8 mouse cellular contexts compared by ENCODE assay signal in genomic region chr6:63255826-63256555, GRCm38 (mm10). TPM values are rescaled to one million over a fixed set of nuclear protein-coding genes. Genes with fewer than 3 reads are reported as not detected.
DNase-seq lines count a peak whose midpoint lies in the region; ATAC-seq and TF ChIP-seq lines count a peak whose summit lies in the region.

Gene Grid2 (plus strand): TSS chr6:63255876.

- DNase-seq in adrenal gland, postnatal 14 days, result peak; percentile 8
- no peak for DNase-seq in adrenal gland, adult 8-10 months
- DNase-seq in hindbrain, postnatal 0 days (ENCODE audit: low spot score), result peak; percentile 86

- H3K4me3 ChIP-seq in brown adipose tissue, adult 24 weeks (ENCODE audit: insufficient read depth, low read depth, low read length), result peak within 1 kb of the TSS; percentile 22
- H3K4me3 ChIP-seq in forebrain, embryonic 12.5 days (replicated peaks), result peak within 1 kb of the TSS; percentile 74
- H3K4me3 ChIP-seq in hindbrain, postnatal 0 days (ENCODE audit: low read length), result peak within 1 kb of the TSS; percentile 90
- H3K4me3 ChIP-seq in limb, embryonic 12.5 days (replicated peaks), result peak within 1 kb of the TSS; percentile 67
- H3K4me3 ChIP-seq in neural tube, embryonic 12.5 days, result peak within 1 kb of the TSS; percentile 78

- H3K27me3 ChIP-seq in forebrain, embryonic 12.5 days, result peaks cover 8% of the 10 kb centered on the region
- H3K27me3 ChIP-seq in hindbrain, postnatal 0 days (ENCODE audit: insufficient read depth, low read length), result no peaks in the 10 kb centered on the region
- peaks cover 46% of the 10 kb centered on the region for H3K27me3 ChIP-seq in limb, embryonic 12.5 days
- H3K27me3 ChIP-seq in neural tube, embryonic 12.5 days (replicated peaks), result no peaks in the 10 kb centered on the region

- peak; percentile 57 for TF ChIP-seq CTCF in hindbrain, postnatal 0 days (IDR thresholded peaks at IDR 0.05; ENCODE audit: low read depth)

- ATAC-seq in forebrain, embryonic 12.5 days (ENCODE audit: low FRiP score), result peak; percentile 83
- ATAC-seq in hindbrain, postnatal 0 days, result peak; percentile 76
- ATAC-seq in limb, embryonic 12.5 days (ENCODE audit: insufficient number of reproducible peaks, insufficient read depth, low FRiP score, low TSS enrichment, low read depth), result peak; percentile 22
- ATAC-seq in neural tube, embryonic 12.5 days (ENCODE audit: low FRiP score, low read depth), result peak; percentile 51
- ATAC-seq in erythroblast, adult 5-6 weeks (replicated peaks; ENCODE audit: low FRiP score, poor library complexity, severe bottlenecking), result no peak

- H3K4me2 ChIP-seq in forebrain, embryonic 12.5 days, result peak within 1 kb of the TSS; percentile 93
- peak within 1 kb of the TSS; percentile 64 for H3K4me2 ChIP-seq in hindbrain, postnatal 0 days (ENCODE audit: low read depth, low read length)
- H3K4me2 ChIP-seq in limb, embryonic 12.5 days, result peak within 1 kb of the TSS; percentile 97
- peak within 1 kb of the TSS; percentile 92 for H3K4me2 ChIP-seq in neural tube, embryonic 12.5 days (replicated peaks)

- no peaks in the 10 kb centered on the region for H3K36me3 ChIP-seq in forebrain, embryonic 12.5 days (replicated peaks)
- H3K36me3 ChIP-seq in hindbrain, postnatal 0 days (ENCODE audit: insufficient read depth, low read length), result no peaks in the 10 kb centered on the region
- no peaks in the 10 kb centered on the region for H3K36me3 ChIP-seq in limb, embryonic 12.5 days
- H3K36me3 ChIP-seq in neural tube, embryonic 12.5 days, result no peaks in the 10 kb centered on the region

- H3K9me3 ChIP-seq in forebrain, embryonic 12.5 days, result no peaks in the 10 kb centered on the region
- no peaks in the 10 kb centered on the region for H3K9me3 ChIP-seq in hindbrain, postnatal 0 days (ENCODE audit: low read length)
- H3K9me3 ChIP-seq in limb, embryonic 12.5 days, result peaks cover 4% of the 10 kb centered on the region; the same call in 1 of the 2 replicates
- H3K9me3 ChIP-seq in neural tube, embryonic 12.5 days, result no peaks in the 10 kb centered on the region

- H3K27ac ChIP-seq in brown adipose tissue, adult 24 weeks (replicated peaks; ENCODE audit: low read depth, low read length), result no peak within 1 kb of the TSS
- H3K27ac ChIP-seq in forebrain, embryonic 12.5 days, result peak within 1 kb of the TSS; percentile 46; the same call in 1 of the 2 replicates
- peak within 1 kb of the TSS; percentile 94 for H3K27ac ChIP-seq in hindbrain, postnatal 0 days
- no peak within 1 kb of the TSS for H3K27ac ChIP-seq in limb, embryonic 12.5 days
- peak within 1 kb of the TSS; percentile 39; the same call in 1 of the 2 replicates for H3K27ac ChIP-seq in neural tube, embryonic 12.5 days

- H3K4me1 ChIP-seq in brown adipose tissue, adult 24 weeks (ENCODE audit: control insufficient read depth, insufficient read depth, insufficient read length, low read length), result no peaks in the 10 kb centered on the region; the same call in 1 of the 2 replicates
- peaks cover 10% of the 10 kb centered on the region for H3K4me1 ChIP-seq in forebrain, embryonic 12.5 days
- no peaks in the 10 kb centered on the region for H3K4me1 ChIP-seq in hindbrain, postnatal 0 days (ENCODE audit: insufficient read depth, low read length)
- 0 out of 2 replicates have a peak, but pooled peaks cover 7% of the 10 kb centered on the region for H3K4me1 ChIP-seq in limb, embryonic 12.5 days (replicated peaks)
- peaks cover 13% of the 10 kb centered on the region; the same call in 1 of the 2 replicates for H3K4me1 ChIP-seq in neural tube, embryonic 12.5 days

- peak within 1 kb of the TSS; percentile 68 for H3K9ac ChIP-seq in forebrain, embryonic 12.5 days
- H3K9ac ChIP-seq in hindbrain, postnatal 0 days (replicated peaks; ENCODE audit: low read length), result peak within 1 kb of the TSS; percentile 86
- H3K9ac ChIP-seq in limb, embryonic 12.5 days (replicated peaks), result peak within 1 kb of the TSS; percentile 69
- H3K9ac ChIP-seq in neural tube, embryonic 12.5 days, result peak within 1 kb of the TSS; percentile 78

- WGBS in forebrain, embryonic 12.5 days, result under 1% methylated on average over 65 of the region's 71 CpGs
- WGBS in hindbrain, postnatal 0 days, result under 1% methylated on average over 55 of the region's 71 CpGs
- under 1% methylated on average over 59 of the region's 71 CpGs for whole genome bisulfite sequencing in limb, embryonic 12.5 days
- WGBS in neural tube, embryonic 12.5 days, result 1% methylated on average over 71 of the region's 71 CpGs

RNA-seq across cellular contexts. Expression of gene Grid2, which starts in this region (rescaled TPM):
- 0.15 and 0.41 TPM in 2 replicates for total RNA-seq in adrenal gland, postnatal 14 days (2021)
- total RNA-seq in adrenal gland, adult 8-10 months (2022), result 1 to 10 TPM in 1 of 4 experiments, under 1 TPM in 2, not detected in 1; 0.03 to 1.5 (median 0.22) TPM
- polyA plus RNA-seq in brown adipose tissue, adult 24 weeks (2012; ENCODE audit: insufficient read depth, insufficient read length, missing spikeins), result not detected in 2 replicates
- 1.8 TPM in 2 replicates for polyA plus RNA-seq in forebrain, embryonic 12.5 days (2016; fragmentation: Nextera tagmentation; extraction: Ambion mirVana)
- total RNA-seq in hindbrain, postnatal 0 days (2014; rRNA removed), result 51.0 and 52.9 TPM in 2 replicates
- polyA plus RNA-seq in hindbrain, postnatal 0 days (2015; fragmentation: Nextera tagmentation; extraction: Ambion mirVana), result 19.5 and 21.2 TPM in 2 replicates
- 1.3 and 2.2 TPM in 2 replicates for polyA plus RNA-seq in limb, embryonic 12.5 days (2016; fragmentation: Nextera tagmentation; extraction: Ambion mirVana)
- polyA plus RNA-seq in neural tube, embryonic 12.5 days (2016; fragmentation: Nextera tagmentation; extraction: Ambion mirVana), result 6.3 and 8.3 TPM in 2 replicates
- not detected in 2 replicates for total RNA-seq in erythroblast, adult 5-6 weeks (2015; ENCODE audit: low replicate concordance)
- total RNA-seq in erythroblast, adult 5-6 weeks (2017; ENCODE audit: low replicate concordance), result not detected in 2 replicates

Comparison
In these comparisons a context has a peak if more than half of its experiments do, and no peak if none do; other contexts are left out.
1. RNA of gene Grid2 (total RNA-seq): 51.0 to 52.9 TPM in hindbrain, postnatal 0 days; 0.03 to 1.5 TPM in adrenal gland, adult 8-10 months, 0.15 to 0.41 TPM in adrenal gland, postnatal 14 days and not detected in erythroblast, adult 5-6 weeks; every median in the first group is over 10 times any median in the second.
2. Peak in DNase-seq in adrenal gland, postnatal 14 days; RNA of the gene not detected or under 1 TPM.
3. H3K27ac ChIP-seq: peak in forebrain, embryonic 12.5 days (single experiment), hindbrain, postnatal 0 days (single experiment) and neural tube, embryonic 12.5 days (single experiment); none in brown adipose tissue, adult 24 weeks (single experiment) and limb, embryonic 12.5 days (single experiment).
4. H3K4me3 ChIP-seq: peak in every context shown above with its lines; median percentile 90 in hindbrain, postnatal 0 days; 78 in neural tube, embryonic 12.5 days; 74 in forebrain, embryonic 12.5 days; 67 in limb, embryonic 12.5 days; 22 in brown adipose tissue, adult 24 weeks.
5. Peak in every context shown above with its lines, with median percentiles within 50 percentile points of each other: H3K4me2 ChIP-seq and H3K9ac ChIP-seq.